Mouse (Mus musculus): Measurements from ENCODE around the gene Zbtb26.

Zbtb26 gene

GRCm38 (mm10) chr2:37442611-37443591, at the start of gene Zbtb26, which contains the start of the genes Zbtb6 and Rabgap1:
Gene Zbtb26 (minus strand): TSS chr2:37443135.
Gene Zbtb6 (minus strand): TSS chr2:37443171.
Gene Rabgap1 (plus strand): TSS chr2:37443279.
- DNase-seq (ENCODE audit: low read depth, low spot score), result peak; percentile 98

- DNase-seq (ENCODE audit: low read depth, low spot score), result no peak
Observed at GRCm38 (mm10) chr2:37488956-37489355, 46.0 kb upstream of the Zbtb26 start.

- no peak for DNase-seq (ENCODE audit: low read depth, low spot score)
Observed at GRCm38 (mm10) chr2:37486408-37486807, 43.5 kb upstream of the Zbtb26 start.

- peak; percentile 49 for DNase-seq (ENCODE audit: low read depth, low spot score)
Observed at GRCm38 (mm10) chr2:37485370-37485769, 42.4 kb upstream of the Zbtb26 start.

GRCm38 (mm10) chr2:37484165-37484564, 41.2 kb upstream of the Zbtb26 start:
- DNase-seq (ENCODE audit: low read depth, low spot score), result no peak

- DNase-seq (ENCODE audit: low read depth, low spot score), result no peak
Observed at GRCm38 (mm10) chr2:37480039-37480438, 37.1 kb upstream of the Zbtb26 start.

- no peak for DNase-seq (ENCODE audit: low read depth, low spot score)
Observed at GRCm38 (mm10) chr2:37479559-37479958, 36.6 kb upstream of the Zbtb26 start.

- DNase-seq (ENCODE audit: low read depth, low spot score), result no peak
Observed at GRCm38 (mm10) chr2:37466266-37466665, 23.3 kb upstream of the Zbtb26 start.

- peak; percentile 56 for DNase-seq (ENCODE audit: low read depth, low spot score)
Observed at GRCm38 (mm10) chr2:37460707-37461106, 17.8 kb upstream of the Zbtb26 start.

GRCm38 (mm10) chr2:37452376-37452760, 9.4 kb upstream of the Zbtb26 start:
- no peak for DNase-seq (ENCODE audit: low read depth, low spot score)

- DNase-seq (ENCODE audit: low read depth, low spot score), result peak; percentile 98
Observed at GRCm38 (mm10) chr2:37451667-37452375, 8.9 kb upstream of the Zbtb26 start.

- peak; percentile 42 for DNase-seq (ENCODE audit: low read depth, low spot score)
Observed at GRCm38 (mm10) chr2:37431609-37432008, 11.3 kb downstream of the Zbtb26 start.

GRCm38 (mm10) chr2:37430593-37431464, 12.1 kb downstream of the Zbtb26 start:
- DNase-seq (ENCODE audit: low read depth, low spot score), result peak; percentile 90

- DNase-seq (ENCODE audit: low read depth, low spot score), result no peak
Observed at GRCm38 (mm10) chr2:37423671-37424070, 19.3 kb downstream of the Zbtb26 start.

- DNase-seq (ENCODE audit: low read depth, low spot score), result peak; percentile 98
Observed at GRCm38 (mm10) chr2:37422306-37423304, 20.3 kb downstream of the Zbtb26 start, which contains the start of gene Rc3h2. Gene Rc3h2 (minus strand): TSS chr2:37422903.

GRCm38 (mm10) chr2:37421903-37422302, 21.0 kb downstream of the Zbtb26 start:
- no peak for DNase-seq (ENCODE audit: low read depth, low spot score)

GRCm38 (mm10) chr2:37395539-37395938, 47.4 kb downstream of the Zbtb26 start:
- no peak for DNase-seq (ENCODE audit: low read depth, low spot score)

GRCm38 (mm10) chr2:37382921-37383320, 60.0 kb downstream of the Zbtb26 start:
- no peak for DNase-seq (ENCODE audit: low read depth, low spot score)
